Mouse (Mus musculus): ENCODE measurements around the gene Pdia5.

Pdia5 gene

GRCm38 (mm10) chr16:35357449-35357848 is 133.2 kb downstream of the Pdia5 start:
- DNase-seq (ENCODE audit: low spot score) = no peak
